Mouse (Mus musculus) spleen, postnatal 4 days (tissue): ENCODE measurements around the gene Rdh9.

Experiments used
- DNase-seq, 2 experiments: peaks; one replicate each; pipeline ENCODE4 v3.0.0; 2022; ENCODE audit warnings: low spot score in 2 of 2

Gene Rdh9

GRCm38 (mm10) chr10:127776011-127776410 lies at the start of gene Rdh9:
Gene Rdh9, plus strand, starts transcription at chr10:127776386.
- no peak for DNase-seq

GRCm38 (mm10) chr10:127728437-127728836 lies 47.7 kb upstream of the Rdh9 start:
- no peak for DNase-seq

GRCm38 (mm10) chr10:127730285-127730932 lies 45.8 kb upstream of the Rdh9 start:
- DNase-seq = no peak

GRCm38 (mm10) chr10:127730933-127731310 lies 45.3 kb upstream of the Rdh9 start:
- no peak for DNase-seq

GRCm38 (mm10) chr10:127731397-127731796 lies 44.8 kb upstream of the Rdh9 start:
- no peak for DNase-seq

GRCm38 (mm10) chr10:127734434-127734833 lies 41.8 kb upstream of the Rdh9 start:
- no peak for DNase-seq

- no peak for DNase-seq
Measured at GRCm38 (mm10) chr10:127736266-127736665, 39.9 kb upstream of the Rdh9 start.

GRCm38 (mm10) chr10:127736916-127737315 lies 39.3 kb upstream of the Rdh9 start:
- no peak for DNase-seq

- no peak for DNase-seq
Measured at GRCm38 (mm10) chr10:127737552-127737951, 38.6 kb upstream of the Rdh9 start.

- peak; percentile 57 to 84 for DNase-seq
Measured at GRCm38 (mm10) chr10:127738151-127738882, 37.9 kb upstream of the Rdh9 start.

GRCm38 (mm10) chr10:127739083-127739660 lies 37.0 kb upstream of the Rdh9 start, which contains the start of gene Zbtb39:
Gene Zbtb39, plus strand, starts transcription at chr10:127739538.
- peak; percentile 79 to 93 for DNase-seq

GRCm38 (mm10) chr10:127739661-127740161 lies 36.5 kb upstream of the Rdh9 start:
- peak; percentile 43 to 75 for DNase-seq

GRCm38 (mm10) chr10:127744661-127745060 lies 31.5 kb upstream of the Rdh9 start:
- DNase-seq = peak; percentile 41 to 82

- no peak for DNase-seq
Measured at GRCm38 (mm10) chr10:127745886-127746285, 30.3 kb upstream of the Rdh9 start.

GRCm38 (mm10) chr10:127747254-127747653 lies 28.9 kb upstream of the Rdh9 start:
- no peak for DNase-seq

- no peak for DNase-seq
Measured at GRCm38 (mm10) chr10:127748847-127749612, 27.2 kb upstream of the Rdh9 start.

GRCm38 (mm10) chr10:127750136-127750777 lies 25.9 kb upstream of the Rdh9 start:
- DNase-seq = no peak

GRCm38 (mm10) chr10:127751548-127751947 lies 24.6 kb upstream of the Rdh9 start, which contains the start of gene Gpr182:
Gene Gpr182, minus strand, starts transcription at chr10:127751732.
- DNase-seq = no peak

GRCm38 (mm10) chr10:127754566-127755166 lies 21.5 kb upstream of the Rdh9 start:
- no peak for DNase-seq

GRCm38 (mm10) chr10:127755246-127755645 lies 20.9 kb upstream of the Rdh9 start:
- peak in 1 of 2 experiments; percentile 38 for DNase-seq
